Mouse (Mus musculus) limb, embryonic 10.5 days (tissue): Measurements from ENCODE around the gene Olfr1444. TPM values are rescaled to one million over a fixed set of nuclear protein-coding genes. Genes with fewer than 3 reads are reported as not detected.

Experiments used
- DNase-seq: peaks from one replicate; pipeline ENCODE4 v3.0.0-alpha.2; 2017; ENCODE audit warnings: low spot score
- H3K27ac ChIP-seq: fragments of 300-500 bp; sonication (generic); 2 replicates; pipeline ENCODE4 v1.5.1; 2016; ENCODE audit warnings: mild to moderate bottlenecking
- H3K27me3 ChIP-seq: fragments of 300-500 bp; sonication (generic); 2 replicates; pipeline ENCODE4 v1.6.1; 2016; ENCODE audit warnings: low read depth, mild to moderate bottlenecking; ENCODE audit not compliant: poor library complexity, severe bottlenecking
- H3K36me3 ChIP-seq: fragments of 300-500 bp; sonication (generic); 2 replicates; pipeline ENCODE4 v1.6.1; 2016; ENCODE audit warnings: mild to moderate bottlenecking, moderate library complexity
- H3K4me1 ChIP-seq: fragments of 300-500 bp; sonication (generic); 2 replicates; pipeline ENCODE4 v1.6.1; 2016
- H3K4me3 ChIP-seq: fragments of 300-500 bp; sonication (generic); 2 replicates; pipeline ENCODE4 v1.5.1; 2016; ENCODE audit warnings: mild to moderate bottlenecking, moderate library complexity
- H3K9me3 ChIP-seq: fragments of 300-500 bp; sonication (generic); replicated peaks from 2 replicates; pipeline ENCODE4 v1.6.1; 2016; ENCODE audit warnings: mild to moderate bottlenecking
- WGBS: fragments of 180-500 bp; shearing (Covaris S2); methylation state at CpG from one replicate; pipeline ENCODE4 v1.1.7; 2016; 5-methylcytosine and 5-hydroxymethylcytosine counted together
- polyA plus RNA-seq: library from polyadenylated mRNA; unstranded; fragments of >200 nt; fragmentation: Nextera tagmentation; extraction: Ambion mirVana; gene quantifications from 2 replicates; pipeline ENCODE4 v1.2.1, GENCODE M21; 2016

The Olfr1444 gene
- not detected in 2 replicates for polyA plus RNA-seq

- Histone ChIP-seq H3K9me3 (no peaks in the 10 kb centered on the region), H3K27ac (no peak within 1 kb of the TSS), H3K4me1 (no peaks in the 10 kb centered on the region), H3K4me3 (no peak within 1 kb of the TSS), H3K27me3 (no peaks in the 10 kb centered on the region), H3K36me3 (no peaks in the 10 kb centered on the region)
- no peak for DNase-seq
- 47% methylated on average over 1 of the region's 1 CpGs for WGBS
Measured at GRCm38 (mm10) chr19:12856983-12857382, at the start of gene Olfr1444. Gene Olfr1444 (plus strand): TSS chr19:12857283.

- 72% methylated on average over 1 of the region's 1 CpGs for WGBS
- no peaks in the 10 kb centered on the region for H3K4me1 ChIP-seq
- no peaks in the 10 kb centered on the region for H3K36me3 ChIP-seq
- no peak overlapping the region for H3K4me3 ChIP-seq
- no peak overlapping the region for H3K27ac ChIP-seq
- DNase-seq = no peak
- no peaks in the 10 kb centered on the region for H3K27me3 ChIP-seq
- H3K9me3 ChIP-seq = no peaks in the 10 kb centered on the region
Measured at GRCm38 (mm10) chr19:12812644-12813364, 44.3 kb upstream of the Olfr1444 start.

- no peaks in the 10 kb centered on the region for H3K27me3 ChIP-seq
- H3K4me1 ChIP-seq = no peaks in the 10 kb centered on the region
- 80% methylated on average over 1 of the region's 1 CpGs for WGBS
- no peaks in the 10 kb centered on the region for H3K36me3 ChIP-seq
- no peak overlapping the region for H3K27ac ChIP-seq
- no peak for DNase-seq
- H3K9me3 ChIP-seq = no peaks in the 10 kb centered on the region
- H3K4me3 ChIP-seq = no peak overlapping the region
Measured at GRCm38 (mm10) chr19:12813883-12814282, 43.2 kb upstream of the Olfr1444 start.

- 87% methylated on average over 1 of the region's 1 CpGs for WGBS
- Histone ChIP-seq H3K4me3 (no peak overlapping the region), H3K9me3 (no peaks in the 10 kb centered on the region), H3K27ac (no peak overlapping the region), H3K36me3 (no peaks in the 10 kb centered on the region), H3K4me1 (no peaks in the 10 kb centered on the region), H3K27me3 (no peaks in the 10 kb centered on the region)
- no peak for DNase-seq
Measured at GRCm38 (mm10) chr19:12818507-12818906, 38.6 kb upstream of the Olfr1444 start.

GRCm38 (mm10) chr19:12820383-12820782, 36.7 kb upstream of the Olfr1444 start:
- no peak for DNase-seq
- Histone ChIP-seq H3K27ac (no peak overlapping the region), H3K27me3 (no peaks in the 10 kb centered on the region), H3K4me3 (no peak overlapping the region), H3K9me3 (no peaks in the 10 kb centered on the region), H3K36me3 (no peaks in the 10 kb centered on the region), H3K4me1 (no peaks in the 10 kb centered on the region)
- 39% methylated on average over 4 of the region's 4 CpGs for WGBS

- Histone ChIP-seq H3K27ac (no peak overlapping the region), H3K4me3 (no peak overlapping the region), H3K36me3 (no peaks in the 10 kb centered on the region), H3K27me3 (no peaks in the 10 kb centered on the region), H3K4me1 (no peaks in the 10 kb centered on the region), H3K9me3 (no peaks in the 10 kb centered on the region)
- DNase-seq = no peak
- 79% methylated on average over 4 of the region's 4 CpGs for WGBS
Measured at GRCm38 (mm10) chr19:12824549-12824948, 32.5 kb upstream of the Olfr1444 start.

- Histone ChIP-seq H3K4me3 (no peak overlapping the region), H3K27ac (no peak overlapping the region), H3K27me3 (no peaks in the 10 kb centered on the region), H3K9me3 (no peaks in the 10 kb centered on the region), H3K36me3 (no peaks in the 10 kb centered on the region), H3K4me1 (no peaks in the 10 kb centered on the region)
- no peak for DNase-seq
- WGBS = 75% methylated on average over 2 of the region's 2 CpGs
Measured at GRCm38 (mm10) chr19:12830823-12831430, 26.2 kb upstream of the Olfr1444 start.

GRCm38 (mm10) chr19:12831559-12831958, 25.5 kb upstream of the Olfr1444 start:
- Histone ChIP-seq H3K9me3 (no peaks in the 10 kb centered on the region), H3K36me3 (no peaks in the 10 kb centered on the region), H3K27ac (no peak overlapping the region), H3K4me1 (no peaks in the 10 kb centered on the region), H3K27me3 (no peaks in the 10 kb centered on the region), H3K4me3 (no peak overlapping the region)
- no peak for DNase-seq
- 76% methylated on average over 1 of the region's 1 CpGs for WGBS

GRCm38 (mm10) chr19:12833625-12834024, 23.5 kb upstream of the Olfr1444 start:
- DNase-seq = no peak
- Histone ChIP-seq H3K27ac (no peak overlapping the region), H3K27me3 (no peaks in the 10 kb centered on the region), H3K9me3 (no peaks in the 10 kb centered on the region), H3K4me1 (no peaks in the 10 kb centered on the region), H3K36me3 (no peaks in the 10 kb centered on the region), H3K4me3 (no peak overlapping the region)
- WGBS = 85% methylated on average over 3 of the region's 3 CpGs

- no peak overlapping the region for H3K27ac ChIP-seq
- no peaks in the 10 kb centered on the region for H3K9me3 ChIP-seq
- no peaks in the 10 kb centered on the region for H3K27me3 ChIP-seq
- no peak for DNase-seq
- H3K4me3 ChIP-seq = no peak overlapping the region
- no peaks in the 10 kb centered on the region for H3K36me3 ChIP-seq
- 75% methylated on average over 1 of the region's 1 CpGs for WGBS
- H3K4me1 ChIP-seq = no peaks in the 10 kb centered on the region
Measured at GRCm38 (mm10) chr19:12838507-12838906, 18.6 kb upstream of the Olfr1444 start.

- DNase-seq = no peak
- H3K36me3 ChIP-seq = no peaks in the 10 kb centered on the region
- H3K27ac ChIP-seq = no peak within 1 kb of the TSS
- H3K4me1 ChIP-seq = no peaks in the 10 kb centered on the region
- no peaks in the 10 kb centered on the region for H3K27me3 ChIP-seq
- no peaks in the 10 kb centered on the region for H3K9me3 ChIP-seq
- no peak within 1 kb of the TSS for H3K4me3 ChIP-seq
Measured at GRCm38 (mm10) chr19:12846382-12846781, 10.7 kb upstream of the Olfr1444 start, which contains the start of gene Gm5244. Gene Gm5244 (plus strand): TSS chr19:12846682.

GRCm38 (mm10) chr19:12883555-12883954, 26.5 kb downstream of the Olfr1444 start, which contains the start of gene Olfr1445:
Gene Olfr1445 (plus strand): TSS chr19:12883855.
- Histone ChIP-seq H3K27me3 (no peaks in the 10 kb centered on the region), H3K9me3 (no peaks in the 10 kb centered on the region), H3K4me3 (no peak within 1 kb of the TSS), H3K4me1 (no peaks in the 10 kb centered on the region), H3K36me3 (no peaks in the 10 kb centered on the region), H3K27ac (no peak within 1 kb of the TSS)
- 88% methylated on average over 2 of the region's 2 CpGs for WGBS
- no peak for DNase-seq

- Histone ChIP-seq H3K27me3 (no peaks in the 10 kb centered on the region), H3K27ac (no peak within 1 kb of the TSS), H3K4me3 (no peak within 1 kb of the TSS), H3K4me1 (no peaks in the 10 kb centered on the region), H3K36me3 (no peaks in the 10 kb centered on the region), H3K9me3 (no peaks in the 10 kb centered on the region)
- 85% methylated on average over 1 of the region's 1 CpGs for WGBS
- DNase-seq = no peak
Measured at GRCm38 (mm10) chr19:12893424-12893823, 36.3 kb downstream of the Olfr1444 start, which contains the start of gene Olfr1446. Gene Olfr1446 (minus strand): TSS chr19:12893524.
